Mouse (Mus musculus) cortical plate, adult 2 months (tissue): ENCODE measurements at regions not wholly inside any gene's neighbourhood (a gene's known extent, or its start where the extent isn't known, plus 50 kb on each side); places are given as distances from the start of the nearest gene placed in this dataset.

ENCODE experiments used
- CTCF ChIP-seq: fragments of 200-500 bp; IDR thresholded peaks from 2 replicates; pipeline ENCODE4 v1.5.1; 2011; ENCODE audit warnings: mild to moderate bottlenecking, control low read depth, low read length; ENCODE audit not compliant: insufficient read depth; ENCODE audit errors: extremely low read depth
- POLR2A ChIP-seq: fragments of 200-500 bp; IDR thresholded peaks from 2 replicates; pipeline ENCODE4 v1.6.1; 2011; ENCODE audit warnings: mild to moderate bottlenecking, low read length, control low read depth; ENCODE audit not compliant: insufficient read depth; ENCODE audit errors: extremely low read depth

DNA sequence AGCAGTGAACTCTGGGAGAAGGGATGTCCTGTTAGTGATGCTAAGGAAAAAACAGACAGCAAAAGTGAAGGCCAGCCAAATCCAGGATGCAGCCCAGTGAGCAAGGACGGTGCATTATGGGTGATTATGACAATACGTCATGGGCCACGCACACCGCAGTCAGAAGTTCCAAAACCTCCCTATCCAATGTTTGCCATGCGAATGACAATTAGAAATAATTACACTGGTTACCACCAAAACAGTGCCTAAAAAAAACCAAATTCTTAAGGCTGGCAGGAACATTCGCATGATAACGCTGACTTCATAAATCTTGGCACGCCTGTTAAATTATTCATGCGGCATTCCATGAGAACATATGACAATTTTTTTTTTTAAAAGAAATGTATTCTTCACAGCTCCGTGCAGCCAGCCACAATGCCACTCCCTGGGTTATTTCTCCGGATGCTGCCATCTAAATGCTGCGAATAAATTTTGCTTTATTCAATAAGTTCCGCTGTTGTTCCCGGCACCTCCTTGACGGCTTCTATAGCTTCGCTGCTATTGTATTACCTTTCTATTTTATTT, 421.8 kb upstream of the Adamts16 start:
- TF ChIP-seq CTCF (no peak), POLR2A (no peak)
